Mouse (Mus musculus): ENCODE measurements around the gene Uba52. TPM values are rescaled to one million over a fixed set of nuclear protein-coding genes. Genes with fewer than 3 reads are reported as not detected.

Uba52 gene
- polyA plus RNA-seq, 1 experiment from 2014 or later = 940 TPM

DNA sequence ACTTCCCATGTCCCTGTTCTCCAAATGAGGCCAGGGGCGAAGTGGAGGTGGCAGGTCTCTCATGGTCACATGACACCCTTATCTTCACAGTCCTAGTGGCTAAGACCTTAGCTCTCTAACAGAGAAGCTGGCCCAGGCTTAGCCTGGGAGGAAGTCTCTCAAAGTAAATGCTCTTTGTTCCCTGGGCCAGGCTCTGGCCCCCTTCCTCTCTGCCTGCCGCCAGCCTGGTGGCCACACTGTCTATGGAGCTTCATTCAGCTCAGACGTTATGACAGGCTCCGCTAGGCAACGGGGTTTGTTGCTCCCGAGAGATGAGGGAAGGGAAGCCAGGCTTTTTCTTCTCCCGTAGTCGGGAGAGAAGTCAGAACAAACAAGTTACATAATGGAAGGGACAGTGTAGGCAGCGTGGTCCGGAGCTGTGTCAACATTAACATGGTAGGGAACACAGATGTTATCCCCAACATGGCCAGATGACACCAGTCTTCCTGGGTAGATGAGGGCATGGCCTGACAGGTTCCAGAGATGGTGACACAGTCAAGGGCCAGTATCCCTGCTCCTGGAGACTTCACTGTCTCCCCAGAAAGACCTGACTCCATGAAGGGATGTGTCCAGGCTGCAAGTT lies 41.2 kb downstream of the Uba52 start:
- Histone ChIP-seq H3K9me3 (no peaks in the 10 kb centered on the region), H3K27ac (no peak overlapping the region), H3K36me3 (peaks cover 11% of the 10 kb centered on the region), H3K4me1 (peaks cover 40% of the 10 kb centered on the region), H3K27me3 (no peaks in the 10 kb centered on the region), H3K4me2 (no peak overlapping the region), H3K9ac (no peak overlapping the region), H3K4me3 (no peak overlapping the region)
- WGBS = 54% methylated on average over 10 of the region's 10 CpGs
- ATAC-seq (ENCODE audit: insufficient number of reproducible peaks, low FRiP score, low TSS enrichment, low read depth) = no peak; the same call in 1 of the 2 replicates

DNA sequence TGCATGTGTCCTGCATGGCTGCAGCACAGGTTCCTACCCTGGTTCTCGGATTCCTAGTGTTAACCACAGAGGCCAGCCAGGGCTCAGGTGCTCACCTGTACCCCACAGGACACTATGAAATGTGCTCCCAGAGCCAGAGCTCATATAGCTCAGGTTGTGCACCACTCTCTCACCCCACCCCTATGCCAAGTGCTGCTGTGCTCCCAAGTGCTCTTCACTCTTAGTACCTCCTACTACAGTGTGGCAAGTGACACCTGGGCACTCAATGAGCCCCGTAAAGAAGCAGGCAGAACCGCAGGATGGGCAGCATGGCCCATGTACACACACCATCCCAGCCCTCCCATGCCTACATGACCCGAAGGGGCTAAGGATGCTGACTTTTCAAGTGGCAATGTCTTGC lies 41.9 kb downstream of the Uba52 start:
- H3K27ac ChIP-seq = no peak overlapping the region
- no peaks in the 10 kb centered on the region for H3K9me3 ChIP-seq
- no peak overlapping the region for H3K4me2 ChIP-seq
- no peak for ATAC-seq (ENCODE audit: insufficient number of reproducible peaks, low FRiP score, low TSS enrichment, low read depth)
- H3K36me3 ChIP-seq = peaks cover 11% of the 10 kb centered on the region
- no peaks in the 10 kb centered on the region for H3K27me3 ChIP-seq
- peaks cover 40% of the 10 kb centered on the region for H3K4me1 ChIP-seq
- H3K4me3 ChIP-seq = no peak overlapping the region
- H3K9ac ChIP-seq = no peak overlapping the region
- WGBS = 87% methylated on average over 4 of the region's 4 CpGs

DNA sequence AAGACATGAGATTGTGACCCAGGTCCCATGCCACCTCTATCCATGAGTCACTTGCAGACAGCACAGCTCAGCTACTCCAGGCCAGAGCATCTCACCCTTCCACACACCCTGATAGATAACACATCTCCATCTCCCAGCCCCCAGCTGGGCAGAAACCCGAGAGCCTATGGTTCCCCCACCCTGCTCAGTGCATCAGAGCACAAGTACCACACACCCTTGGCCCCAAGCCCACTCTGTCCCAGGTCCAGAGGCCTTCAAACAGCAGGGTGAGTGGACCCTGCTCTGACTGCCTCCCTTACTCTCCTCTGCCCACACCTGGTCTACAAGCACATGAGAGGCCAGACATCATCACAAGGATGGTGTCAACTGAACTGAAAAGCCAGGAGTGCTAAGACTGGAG lies 42.7 kb downstream of the Uba52 start:
- Histone ChIP-seq H3K27ac (0 out of 2 replicates have a peak overlapping the region, but pooled peaks have one; percentile 1), H3K9ac (no peak overlapping the region), H3K4me2 (no peak overlapping the region), H3K36me3 (peaks cover 11% of the 10 kb centered on the region), H3K9me3 (no peaks in the 10 kb centered on the region), H3K4me3 (no peak overlapping the region), H3K4me1 (peaks cover 47% of the 10 kb centered on the region), H3K27me3 (no peaks in the 10 kb centered on the region)
- no peak for ATAC-seq (ENCODE audit: insufficient number of reproducible peaks, low FRiP score, low TSS enrichment, low read depth)
- WGBS = 52% methylated on average over 1 of the region's 1 CpGs

DNA sequence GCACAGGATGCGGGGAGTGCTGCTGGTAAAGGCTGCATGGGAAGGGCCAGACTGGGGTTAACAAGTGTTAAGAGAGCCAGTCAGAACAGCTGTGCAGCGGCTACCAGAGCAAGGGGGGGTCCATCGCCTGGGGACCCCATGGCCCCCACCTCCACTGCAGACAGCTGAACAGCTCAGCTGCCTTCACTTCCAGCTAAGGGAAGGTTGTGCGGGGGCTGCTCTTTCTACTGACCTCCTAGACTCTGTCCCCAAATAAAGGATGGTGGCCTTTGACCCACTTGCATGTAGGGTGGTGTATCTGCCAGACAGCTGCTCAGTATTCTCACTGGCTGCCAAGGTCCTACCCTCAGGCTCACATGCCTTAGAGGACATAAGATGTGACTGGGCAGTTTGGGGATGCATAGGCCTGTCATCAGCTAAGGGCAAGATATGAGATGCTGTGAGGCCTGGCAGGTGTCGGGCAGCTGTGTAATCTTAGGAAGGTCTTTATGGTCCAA lies 43.3 kb downstream of the Uba52 start:
- Histone ChIP-seq H3K4me2 (no peak overlapping the region), H3K9me3 (no peaks in the 10 kb centered on the region), H3K27me3 (no peaks in the 10 kb centered on the region), H3K36me3 (peaks cover 11% of the 10 kb centered on the region), H3K4me1 (peaks cover 52% of the 10 kb centered on the region), H3K27ac (peak overlapping the region; percentile 57), H3K4me3 (no peak overlapping the region), H3K9ac (no peak overlapping the region)
- no peak for ATAC-seq (ENCODE audit: insufficient number of reproducible peaks, low FRiP score, low TSS enrichment, low read depth)
- WGBS = 57% methylated on average over 5 of the region's 5 CpGs

DNA sequence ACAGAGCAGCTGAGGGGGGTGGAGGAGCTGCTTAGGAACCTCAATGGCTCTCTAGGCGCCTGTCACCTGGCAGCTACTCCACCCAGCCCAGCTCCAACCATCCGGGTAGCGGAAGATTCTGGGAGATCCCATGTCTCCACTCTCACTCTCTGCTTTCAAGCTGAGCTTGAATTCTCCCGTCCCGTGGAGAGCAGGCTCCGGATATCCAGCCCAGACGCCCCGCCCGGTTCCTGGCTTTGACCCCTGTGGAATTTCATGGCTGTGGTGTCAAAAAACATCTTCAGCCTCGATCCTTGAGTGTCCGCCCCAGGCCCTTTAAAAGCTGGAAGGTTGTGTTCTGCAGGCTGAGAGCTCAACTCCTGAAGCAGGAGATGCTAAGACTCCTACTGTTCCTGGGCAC lies 43.8 kb downstream of the Uba52 start:
- no peaks in the 10 kb centered on the region for H3K27me3 ChIP-seq
- H3K4me2 ChIP-seq = no peak overlapping the region
- ATAC-seq (ENCODE audit: insufficient number of reproducible peaks, low FRiP score, low TSS enrichment, low read depth) = no peak
- H3K27ac ChIP-seq = peak overlapping the region; percentile 57
- H3K9ac ChIP-seq = no peak overlapping the region
- H3K9me3 ChIP-seq = no peaks in the 10 kb centered on the region
- H3K4me3 ChIP-seq = no peak overlapping the region
- H3K36me3 ChIP-seq = peaks cover 11% of the 10 kb centered on the region
- H3K4me1 ChIP-seq = peaks cover 57% of the 10 kb centered on the region
- WGBS = 54% methylated on average over 11 of the region's 11 CpGs

DNA sequence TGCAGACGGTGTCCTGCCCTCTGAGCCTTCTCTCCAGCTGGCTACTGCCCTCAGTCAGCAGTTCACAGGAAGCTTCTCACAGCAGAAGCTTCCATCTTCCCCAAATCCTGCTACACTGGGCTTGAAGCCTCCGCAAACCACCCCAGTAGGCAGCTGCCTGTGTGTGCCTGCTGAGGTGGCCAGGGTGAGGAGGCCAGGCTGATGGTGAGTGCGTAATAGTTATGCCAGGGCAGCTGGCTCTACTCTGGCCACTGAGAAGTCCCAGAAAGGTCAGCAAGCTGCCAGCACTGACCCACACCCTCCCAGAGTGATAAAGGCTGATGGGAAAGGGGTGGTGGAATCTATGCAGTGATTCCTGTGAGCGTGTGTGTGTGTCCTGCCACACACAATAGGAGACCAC lies 44.3 kb downstream of the Uba52 start:
- 87% methylated on average over 4 of the region's 4 CpGs for WGBS
- no peak overlapping the region for H3K9ac ChIP-seq
- no peak overlapping the region for H3K4me2 ChIP-seq
- H3K36me3 ChIP-seq = peaks cover 11% of the 10 kb centered on the region
- no peak overlapping the region for H3K4me3 ChIP-seq
- H3K27ac ChIP-seq = 0 out of 2 replicates have a peak overlapping the region, but pooled peaks have one; percentile 57
- no peaks in the 10 kb centered on the region for H3K9me3 ChIP-seq
- no peaks in the 10 kb centered on the region for H3K27me3 ChIP-seq
- H3K4me1 ChIP-seq = peaks cover 62% of the 10 kb centered on the region
- ATAC-seq (ENCODE audit: insufficient number of reproducible peaks, low FRiP score, low TSS enrichment, low read depth) = no peak

DNA sequence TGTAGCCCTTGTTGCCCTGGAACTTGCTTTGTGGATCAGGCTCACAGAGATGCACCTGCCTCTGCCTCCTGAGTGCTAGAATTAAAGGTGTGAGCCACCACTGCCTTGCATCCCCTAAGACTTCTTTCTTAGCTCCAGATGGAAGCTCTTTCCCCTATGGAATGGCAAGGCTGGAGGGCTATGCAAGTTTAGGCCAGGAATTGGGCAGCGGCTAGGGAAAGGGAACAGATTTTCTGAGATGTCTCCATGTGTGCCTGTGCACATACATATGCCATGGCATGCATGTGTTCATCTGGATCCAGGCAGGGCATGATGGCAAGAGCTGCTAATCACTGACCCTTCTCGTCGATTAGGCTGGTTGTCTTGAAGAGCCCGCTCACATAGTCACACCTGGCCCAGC lies 44.9 kb downstream of the Uba52 start:
- no peak overlapping the region for H3K27ac ChIP-seq
- peaks cover 11% of the 10 kb centered on the region for H3K36me3 ChIP-seq
- no peak for ATAC-seq (ENCODE audit: insufficient number of reproducible peaks, low FRiP score, low TSS enrichment, low read depth)
- H3K9ac ChIP-seq = no peak overlapping the region
- H3K4me3 ChIP-seq = no peak overlapping the region
- 97% methylated on average over 4 of the region's 4 CpGs for WGBS
- H3K27me3 ChIP-seq = no peaks in the 10 kb centered on the region
- H3K9me3 ChIP-seq = no peaks in the 10 kb centered on the region
- peaks cover 64% of the 10 kb centered on the region for H3K4me1 ChIP-seq
- H3K4me2 ChIP-seq = no peak overlapping the region

DNA sequence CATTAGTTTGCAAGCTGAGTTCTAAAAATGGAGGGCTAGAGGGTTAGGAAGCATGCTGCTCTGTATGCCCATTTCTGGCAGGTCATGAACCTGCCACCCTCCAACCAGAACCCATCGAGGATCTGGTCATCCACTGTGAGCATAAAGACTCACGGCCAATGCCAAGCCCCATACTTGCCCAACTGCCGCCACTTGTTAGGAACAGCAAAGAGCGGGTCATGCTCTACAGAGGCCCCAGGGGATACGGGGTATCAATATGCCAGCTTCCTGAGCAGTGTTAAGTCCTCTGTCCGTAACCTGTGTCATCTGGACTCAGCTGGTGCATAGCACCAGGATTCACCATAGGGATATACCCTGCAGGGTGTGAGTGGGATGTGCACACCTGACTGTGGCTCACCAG lies 46.4 kb downstream of the Uba52 start:
- peaks cover 58% of the 10 kb centered on the region for H3K4me1 ChIP-seq
- H3K9me3 ChIP-seq = no peaks in the 10 kb centered on the region

DNA sequence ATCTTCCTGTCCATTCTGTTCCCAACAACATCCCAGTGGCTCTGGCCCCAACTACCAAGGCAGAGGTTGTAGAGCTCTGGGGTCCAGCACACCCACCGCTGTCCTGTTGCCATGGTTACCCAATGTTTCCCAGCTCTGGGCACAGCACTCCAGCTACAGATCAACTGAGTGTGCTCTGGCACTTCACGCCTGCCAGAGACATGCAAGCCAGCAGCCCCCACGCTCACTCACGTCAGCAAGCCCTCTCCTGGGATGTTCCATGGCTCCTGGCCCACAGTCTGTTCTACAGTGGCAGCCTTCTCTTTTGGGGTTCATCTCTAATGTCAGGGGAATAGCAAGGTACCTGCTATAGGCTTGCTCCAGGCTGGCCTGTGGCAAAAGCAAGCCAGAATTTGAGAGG lies 47.3 kb downstream of the Uba52 start:
- peaks cover 51% of the 10 kb centered on the region for H3K4me1 ChIP-seq
- no peaks in the 10 kb centered on the region for H3K27me3 ChIP-seq
- H3K9me3 ChIP-seq = no peaks in the 10 kb centered on the region
- WGBS = 71% methylated on average over 4 of the region's 4 CpGs
- H3K27ac ChIP-seq = no peak overlapping the region
- H3K4me2 ChIP-seq = no peak overlapping the region
- ATAC-seq (ENCODE audit: insufficient number of reproducible peaks, low FRiP score, low TSS enrichment, low read depth) = no peak
- peaks cover 17% of the 10 kb centered on the region for H3K36me3 ChIP-seq
- H3K9ac ChIP-seq = no peak overlapping the region
- H3K4me3 ChIP-seq = no peak overlapping the region

More for the DNA sequence above, 46.4 kb downstream of the Uba52 start:
- no peaks in the 10 kb centered on the region for H3K27me3 ChIP-seq
- H3K9ac ChIP-seq = no peak overlapping the region
- peaks cover 17% of the 10 kb centered on the region for H3K36me3 ChIP-seq
- H3K4me3 ChIP-seq = no peak overlapping the region
- H3K4me2 ChIP-seq = no peak overlapping the region
- ATAC-seq (ENCODE audit: insufficient number of reproducible peaks, low FRiP score, low TSS enrichment, low read depth) = no peak
- no peak overlapping the region for H3K27ac ChIP-seq
- 88% methylated on average over 6 of the region's 6 CpGs for WGBS

DNA sequence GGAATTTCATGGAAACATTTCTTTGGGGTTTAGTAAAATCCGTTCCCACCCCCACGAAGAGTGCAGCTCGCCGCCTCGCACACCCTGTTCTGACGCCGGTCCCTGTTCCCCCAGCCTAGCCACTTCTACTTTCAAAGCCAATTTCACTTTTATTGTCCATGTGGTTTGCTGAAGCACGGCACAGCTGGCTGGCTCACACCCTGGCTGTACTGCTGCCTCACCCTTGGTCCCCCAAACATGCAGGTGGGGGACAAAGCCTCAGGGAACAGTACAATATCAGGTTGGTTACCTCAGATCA lies 48.1 kb downstream of the Uba52 start:
- WGBS = 41% methylated on average over 8 of the region's 8 CpGs

DNA sequence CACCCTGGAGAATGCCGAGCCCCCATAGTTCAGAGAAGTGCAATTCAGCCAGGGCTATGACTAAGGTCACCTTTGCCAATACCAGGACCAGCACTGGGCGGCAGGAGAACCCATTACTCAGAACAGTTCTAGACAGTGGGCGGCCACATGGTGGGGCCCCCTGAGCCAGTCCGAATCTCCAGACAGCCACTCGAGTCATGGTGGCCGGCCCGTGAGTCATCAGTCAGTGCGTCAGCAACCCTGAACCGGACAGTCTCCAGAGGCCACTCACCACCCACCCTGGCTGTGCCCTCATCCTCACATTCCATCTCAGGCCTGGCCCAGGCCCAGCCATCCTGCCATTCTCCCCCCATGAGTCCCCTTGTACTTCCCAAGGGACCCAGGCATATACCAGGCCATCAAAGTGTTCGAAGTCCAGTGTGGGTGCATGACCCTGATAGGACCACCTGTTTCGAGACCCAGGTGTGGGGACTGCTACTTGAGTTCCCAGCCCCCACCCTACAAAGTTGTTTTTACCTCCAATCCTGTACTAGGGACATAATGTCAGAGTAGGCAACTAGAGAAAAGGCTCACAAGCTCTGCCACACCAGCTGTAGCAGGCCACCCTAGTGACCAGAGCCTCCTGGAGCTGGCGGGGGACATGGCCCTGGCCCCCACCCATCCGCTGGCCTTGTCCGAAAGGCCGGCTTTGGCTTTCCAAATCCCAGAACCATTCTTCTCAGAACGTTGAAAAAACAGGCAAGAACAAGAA lies 48.7 kb downstream of the Uba52 start:
- Histone ChIP-seq H3K36me3 (peaks cover 17% of the 10 kb centered on the region), H3K27me3 (no peaks in the 10 kb centered on the region), H3K9me3 (no peaks in the 10 kb centered on the region), H3K4me1 (peaks cover 39% of the 10 kb centered on the region), H3K27ac (peak overlapping the region; percentile 86), H3K4me3 (no peak overlapping the region), H3K4me2 (no peak overlapping the region), H3K9ac (no peak overlapping the region)
- WGBS = 72% methylated on average over 16 of the region's 16 CpGs
- ATAC-seq (ENCODE audit: insufficient number of reproducible peaks, low FRiP score, low TSS enrichment, low read depth) = peak; percentile 4; the same call in 1 of the 2 replicates

More for the DNA sequence above, 48.1 kb downstream of the Uba52 start:
- no peaks in the 10 kb centered on the region for H3K9me3 ChIP-seq
- H3K27me3 ChIP-seq = no peaks in the 10 kb centered on the region
- no peak overlapping the region for H3K9ac ChIP-seq
- no peak for ATAC-seq (ENCODE audit: insufficient number of reproducible peaks, low FRiP score, low TSS enrichment, low read depth)
- H3K4me2 ChIP-seq = no peak overlapping the region
- no peak overlapping the region for H3K4me3 ChIP-seq
- H3K27ac ChIP-seq = peak overlapping the region; percentile 86
- H3K4me1 ChIP-seq = peaks cover 44% of the 10 kb centered on the region
- H3K36me3 ChIP-seq = peaks cover 17% of the 10 kb centered on the region

DNA sequence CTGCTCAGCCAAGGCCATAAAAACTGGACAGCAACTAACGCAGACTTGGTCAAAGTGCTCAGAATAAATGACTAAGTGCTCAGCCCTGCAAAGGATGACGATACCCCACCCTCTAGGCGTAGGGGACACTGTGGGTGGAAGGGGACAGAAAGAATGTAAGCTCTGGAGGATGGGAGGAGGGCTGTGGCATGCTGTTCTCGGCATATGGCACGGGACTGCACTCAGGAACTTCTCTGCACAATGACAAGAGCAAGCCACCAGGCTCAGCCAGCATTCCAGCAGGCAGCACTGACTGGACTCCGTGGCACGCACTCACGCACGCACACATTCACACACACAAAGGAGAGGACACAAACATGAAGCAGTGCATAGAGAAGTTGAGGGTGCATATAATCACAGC lies 50.0 kb downstream of the Uba52 start:
- no peak overlapping the region for H3K27ac ChIP-seq
- no peak overlapping the region for H3K4me3 ChIP-seq
- H3K9me3 ChIP-seq = no peaks in the 10 kb centered on the region
- H3K36me3 ChIP-seq = peaks cover 9% of the 10 kb centered on the region
- peaks cover 29% of the 10 kb centered on the region for H3K4me1 ChIP-seq
- no peak overlapping the region for H3K4me2 ChIP-seq
- H3K27me3 ChIP-seq = no peaks in the 10 kb centered on the region
- 71% methylated on average over 9 of the region's 9 CpGs for WGBS
- no peak for ATAC-seq (ENCODE audit: insufficient number of reproducible peaks, low FRiP score, low TSS enrichment, low read depth)
- H3K9ac ChIP-seq = no peak overlapping the region
